Mouse (Mus musculus): ENCODE measurements around the gene Gphb5. TPM values are rescaled to one million over a fixed set of nuclear protein-coding genes. Genes with fewer than 3 reads are reported as not detected.

The Gphb5 gene
- polyA plus RNA-seq, 1 experiment = not detected

DNA sequence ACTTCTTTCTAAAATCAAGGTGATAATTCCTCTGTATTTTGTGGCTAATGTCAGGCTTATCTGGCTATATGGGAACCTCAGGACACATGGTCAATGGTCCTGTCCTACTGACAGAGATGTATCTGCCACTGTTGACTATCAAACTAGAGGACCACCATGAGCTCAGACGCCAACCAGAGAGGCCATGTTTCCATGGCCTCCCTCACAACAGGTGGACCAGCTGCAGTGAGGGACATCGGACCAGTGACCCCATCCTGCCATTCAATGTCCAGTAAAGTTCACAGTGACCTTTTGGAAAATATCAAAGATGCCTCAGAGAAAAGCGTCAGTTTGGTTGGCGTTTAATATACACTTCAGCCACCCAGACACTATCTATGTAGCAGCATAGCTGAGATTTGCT lies 52.2 kb downstream of the Gphb5 start:
- whole genome bisulfite sequencing = 94% methylated on average over 4 of the region's 4 CpGs
- Histone ChIP-seq H3K27ac (ENCODE audit: insufficient read depth, low read depth, low read length) (no peak overlapping the region), H3K4me3 (ENCODE audit: low read depth, low read length) (no peak overlapping the region), H3K4me1 (ENCODE audit: control insufficient read depth, insufficient read depth, insufficient read length, low read length) (peaks cover 2% of the 10 kb centered on the region; the same call in 1 of the 2 replicates), H3K27me3 (ENCODE audit: control insufficient read depth, insufficient read depth, low read length) (no peaks in the 10 kb centered on the region), H3K36me3 (ENCODE audit: control insufficient read depth, insufficient read depth, low read length) (no peaks in the 10 kb centered on the region)
- TF ChIP-seq CTCF (IDR thresholded peaks at IDR 0.05; ENCODE audit: extremely low read depth, insufficient read length, insufficient replicate concordance, low read depth, low read length) (no peak), POLR2A (IDR thresholded peaks at IDR 0.05; ENCODE audit: low read depth, low read length) (no peak)

DNA sequence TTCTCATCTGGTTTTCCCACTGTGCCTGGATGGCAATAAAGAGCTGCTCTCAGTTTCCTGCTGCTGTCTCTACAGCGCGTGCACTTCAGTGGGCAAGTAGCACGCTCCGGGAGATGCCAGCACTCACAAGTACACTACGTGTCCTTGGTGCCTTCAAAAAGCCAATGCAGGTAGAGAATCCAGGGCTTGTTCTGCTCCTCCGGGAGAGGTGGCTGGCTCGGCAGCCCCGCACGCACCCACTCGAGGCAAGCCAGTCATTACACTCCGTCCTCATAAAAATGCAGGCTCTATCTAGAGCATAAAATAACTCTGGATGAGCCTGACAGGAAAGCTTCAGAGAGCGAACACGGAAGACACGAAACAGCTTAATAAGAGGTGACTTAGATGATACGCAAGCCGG lies 54.1 kb downstream of the Gphb5 start:
- no peaks in the 10 kb centered on the region for H3K36me3 ChIP-seq (ENCODE audit: control insufficient read depth, insufficient read depth, low read length)
- WGBS = 92% methylated on average over 16 of the region's 16 CpGs
- H3K4me3 ChIP-seq (ENCODE audit: low read depth, low read length) = no peak overlapping the region
- no peak overlapping the region for H3K27ac ChIP-seq (ENCODE audit: insufficient read depth, low read depth, low read length)
- H3K4me1 ChIP-seq (ENCODE audit: control insufficient read depth, insufficient read depth, insufficient read length, low read length) = no peaks in the 10 kb centered on the region
- TF ChIP-seq POLR2A (IDR thresholded peaks at IDR 0.05; ENCODE audit: low read depth, low read length) = no peak
- TF ChIP-seq CTCF (IDR thresholded peaks at IDR 0.05; ENCODE audit: extremely low read depth, insufficient read length, insufficient replicate concordance, low read depth, low read length) = no peak
- H3K27me3 ChIP-seq (ENCODE audit: control insufficient read depth, insufficient read depth, low read length) = no peaks in the 10 kb centered on the region

Other genes with a start within 250 kb of the Gphb5 start
- not detected in 2 replicates for gene Kcnh5, start 239.4 kb downstream of the Gphb5 start, polyA plus RNA-seq (2012; rRNA removed)
- 11.4 and 17.5 TPM in 2 replicates for gene Rhoj, start 108.5 kb downstream of the Gphb5 start, polyA plus RNA-seq (2012; rRNA removed)
- 9.9 and 14.2 TPM in 2 replicates for gene Ppp2r5e, start 179.5 kb upstream of the Gphb5 start, polyA plus RNA-seq (2012; rRNA removed)